Comparison of ENCODE assay signal across 8 mouse cellular contexts in the genomic region with DNA sequence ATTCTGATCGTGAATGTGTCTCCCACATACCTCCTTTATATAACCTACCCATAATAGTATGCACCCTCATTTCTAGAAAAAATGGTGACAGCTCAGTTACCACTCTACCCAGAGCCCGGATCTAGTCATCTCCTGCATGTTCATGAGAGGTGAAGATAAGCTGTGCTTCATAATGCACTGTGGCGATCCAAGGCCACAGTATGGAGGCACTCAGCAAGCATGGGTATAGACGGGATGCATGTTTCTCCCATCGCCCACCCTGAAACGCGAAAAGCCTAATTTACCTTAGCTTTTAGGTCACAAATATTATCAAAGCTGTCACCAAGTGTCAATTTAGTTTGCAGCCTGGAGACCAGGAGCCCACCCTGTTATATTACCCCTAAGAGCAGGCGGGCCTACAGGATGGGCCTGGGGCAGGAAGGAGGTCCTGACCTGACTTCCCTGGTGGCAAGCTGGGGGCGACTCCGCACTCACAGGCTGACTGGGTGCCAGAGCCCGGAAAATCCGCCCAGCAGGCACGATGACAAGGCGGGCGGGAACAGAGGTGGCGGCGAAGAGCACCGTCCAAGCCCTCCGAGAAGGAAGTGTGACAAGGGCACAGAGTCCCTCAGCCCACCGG. TPM values are rescaled to one million over a fixed set of nuclear protein-coding genes. Genes with fewer than 3 reads are reported as not detected.
DNase-seq lines count a peak whose midpoint lies in the region; ATAC-seq lines count a peak whose summit lies in the region.

No protein-coding gene starts in this region.

- H3K36me3 ChIP-seq in kidney, embryonic 16.5 days (ENCODE audit: insufficient read depth, low read length), result no peaks in the 10 kb centered on the region
- H3K36me3 ChIP-seq in embryonic facial prominence, embryonic 15.5 days, result no peaks in the 10 kb centered on the region
- no peaks in the 10 kb centered on the region for H3K36me3 ChIP-seq in intestine, embryonic 16.5 days (ENCODE audit: control insufficient read depth, insufficient read depth, low read length)
- H3K36me3 ChIP-seq in megakaryocyte, embryonic 14.5 days (replicated peaks; ENCODE audit: low read length), result peaks cover 18% of the 10 kb centered on the region

- no peaks in the 10 kb centered on the region for H3K27me3 ChIP-seq in kidney, embryonic 16.5 days (ENCODE audit: insufficient read depth, low read length)
- H3K27me3 ChIP-seq in embryonic facial prominence, embryonic 15.5 days, result no peaks in the 10 kb centered on the region
- no peaks in the 10 kb centered on the region for H3K27me3 ChIP-seq in intestine, embryonic 16.5 days (replicated peaks; ENCODE audit: control insufficient read depth, insufficient read depth, low read length)
- no peaks in the 10 kb centered on the region for H3K27me3 ChIP-seq in megakaryocyte, embryonic 14.5 days (replicated peaks)

- H3K4me1 ChIP-seq in kidney, embryonic 16.5 days (ENCODE audit: insufficient read depth, low read length), result peaks cover 14% of the 10 kb centered on the region
- peaks cover 7% of the 10 kb centered on the region; the same call in 1 of the 2 replicates for H3K4me1 ChIP-seq in embryonic facial prominence, embryonic 15.5 days
- H3K4me1 ChIP-seq in intestine, embryonic 16.5 days (ENCODE audit: control insufficient read depth, insufficient read depth, low read length), result peaks cover 5% of the 10 kb centered on the region
- peaks cover 44% of the 10 kb centered on the region for H3K4me1 ChIP-seq in megakaryocyte, embryonic 14.5 days

- ATAC-seq in kidney, embryonic 16.5 days (ENCODE audit: low FRiP score, low TSS enrichment), result peak; percentile 78
- ATAC-seq in embryonic facial prominence, embryonic 15.5 days (ENCODE audit: insufficient number of reproducible peaks, low FRiP score, low TSS enrichment, low read depth), result peak; percentile 71
- ATAC-seq in intestine, embryonic 16.5 days, result peak; percentile 85

- WGBS in kidney, embryonic 16.5 days, result 1% methylated on average over 20 of the region's 20 CpGs
- 2% methylated on average over 20 of the region's 20 CpGs for WGBS in embryonic facial prominence, embryonic 15.5 days
- WGBS in intestine, embryonic 16.5 days, result 3% methylated on average over 20 of the region's 20 CpGs

- H3K4me3 ChIP-seq in kidney, embryonic 16.5 days (ENCODE audit: low read length), result peak overlapping the region; percentile 74
- peak overlapping the region; percentile 74 for H3K4me3 ChIP-seq in embryonic facial prominence, embryonic 15.5 days (replicated peaks)
- H3K4me3 ChIP-seq in intestine, embryonic 16.5 days (ENCODE audit: low read length), result peak overlapping the region; percentile 98
- peak overlapping the region; percentile 99 for H3K4me3 ChIP-seq in megakaryocyte, embryonic 14.5 days (replicated peaks)

- no peak for DNase-seq in kidney, postnatal 25 days
- DNase-seq in NIH3T3 (ENCODE audit: low read depth), result peak; percentile 48
- peak; percentile 78 for DNase-seq in thymus, postnatal 14 days
- no peak for DNase-seq in urinary bladder, postnatal 25 days (ENCODE audit: low spot score)

- H3K9ac ChIP-seq in kidney, embryonic 16.5 days (replicated peaks; ENCODE audit: low read length), result peak overlapping the region; percentile 95
- H3K9ac ChIP-seq in embryonic facial prominence, embryonic 15.5 days, result peak overlapping the region; percentile 94
- H3K9ac ChIP-seq in intestine, embryonic 16.5 days (ENCODE audit: low read depth, low read length), result peak overlapping the region; percentile 86

- H3K9me3 ChIP-seq in kidney, embryonic 16.5 days (ENCODE audit: low read length), result peaks cover 2% of the 10 kb centered on the region; the same call in 1 of the 2 replicates
- no peaks in the 10 kb centered on the region for H3K9me3 ChIP-seq in embryonic facial prominence, embryonic 15.5 days (replicated peaks)
- H3K9me3 ChIP-seq in intestine, embryonic 16.5 days (ENCODE audit: control insufficient read depth, low read length), result no peaks in the 10 kb centered on the region
- no peaks in the 10 kb centered on the region for H3K9me3 ChIP-seq in megakaryocyte, embryonic 14.5 days

- H3K4me2 ChIP-seq in kidney, embryonic 16.5 days (replicated peaks; ENCODE audit: low read depth, low read length), result peak overlapping the region; percentile 88
- H3K4me2 ChIP-seq in embryonic facial prominence, embryonic 15.5 days (replicated peaks), result peak overlapping the region; percentile 71
- peak overlapping the region; percentile 85 for H3K4me2 ChIP-seq in intestine, embryonic 16.5 days (ENCODE audit: low read depth, low read length)

- H3K27ac ChIP-seq in kidney, embryonic 16.5 days (ENCODE audit: low read length), result peak overlapping the region; percentile 91
- H3K27ac ChIP-seq in embryonic facial prominence, embryonic 15.5 days (replicated peaks), result peak overlapping the region; percentile 87
- peak overlapping the region; percentile 92 for H3K27ac ChIP-seq in intestine, embryonic 16.5 days (ENCODE audit: low read length)

RNA-seq across cellular contexts. Expression of a gene that starts 0.5 kb away (rescaled TPM):
- polyA plus RNA-seq in kidney, embryonic 16.5 days (2015; fragmentation: Nextera tagmentation; extraction: Ambion mirVana), result 12.9 and 14.6 TPM in 2 replicates
- polyA plus RNA-seq in embryonic facial prominence, embryonic 15.5 days (2015; fragmentation: Nextera tagmentation; extraction: Ambion mirVana), result 21.6 and 22.9 TPM in 2 replicates
- 10.1 and 10.2 TPM in 2 replicates for polyA plus RNA-seq in intestine, embryonic 16.5 days (2015; fragmentation: Nextera tagmentation; extraction: Ambion mirVana)
- 1.5 and 7.8 TPM in 2 replicates for polyA plus RNA-seq in megakaryocyte, embryonic 14.5 days (2012; ENCODE audit: insufficient read depth, low replicate concordance)

Comparison
In these comparisons a context has a peak if more than half of its experiments do, and no peak if none do; other contexts are left out.
1. DNase-seq: peak in NIH3T3 (single experiment) and thymus, postnatal 14 days (single experiment); none in kidney, postnatal 25 days (0 of 2) and urinary bladder, postnatal 25 days (single experiment).
2. Peak in every context shown above with its lines, with median percentiles within 50 percentile points of each other: ATAC-seq, H3K27ac ChIP-seq, H3K4me2 ChIP-seq, H3K4me3 ChIP-seq and H3K9ac ChIP-seq.